ENCODE assay signal across 14 mouse cellular contexts in genomic region chr2:97990666-97991065, GRCm38 (mm10).
"Had no signal": no experiment of that assay in that cellular context is flagged by ENCODE, and none has a peak within 500 bp of the region (broad histone marks: within the 10 kb centered on the region; RNA-seq: fewer than 3 reads in every experiment).

No protein-coding gene starts in this region.

- DNase-seq: lung, adult 18-20 months; lung, embryonic 14.5 days; lung, postnatal 10 days; lung, postnatal 4 days; midbrain, embryonic 14.5 days; retina, postnatal 1 day; right cerebral cortex, adult 18-20 months; right cerebral cortex, postnatal 25 days; right cerebral cortex, postnatal 4 days; spleen, adult 18-20 months; thymus, adult 2 months; thymus, postnatal 25 days; thymus, postnatal 4 days had no signal

- ATAC-seq: midbrain, embryonic 16.5 days had no signal
